Mouse (Mus musculus) hindbrain, embryonic 14.5 days (tissue): ENCODE measurements around the gene Rbm4. TPM values are rescaled to one million over a fixed set of nuclear protein-coding genes. Genes with fewer than 3 reads are reported as not detected.

Experiments
- ATAC-seq: fragments of 200-750 bp; cut with Nextera tagmentation; 2 replicates; pipeline ENCODE4 v1.8.0; 2017; ENCODE audit warnings: moderate number of reproducible peaks, mild to moderate bottlenecking, moderate TSS enrichment, moderate library complexity; ENCODE audit not compliant: low FRiP score
- DNase-seq: peaks from one replicate; pipeline ENCODE4 v3.0.0-alpha.2; 2015; ENCODE audit warnings: low spot score
- H3K27ac ChIP-seq: fragments of 300-500 bp; sonication (generic); 2 replicates; pipeline ENCODE4 v1.5.1; 2014; ENCODE audit warnings: mild to moderate bottlenecking, moderate library complexity
- H3K27me3 ChIP-seq: fragments of 300-500 bp; sonication (generic); 2 replicates; pipeline ENCODE4 v1.6.1; 2014; ENCODE audit warnings: mild to moderate bottlenecking, low read length, mixed read lengths; ENCODE audit not compliant: control insufficient read depth, insufficient read depth
- H3K36me3 ChIP-seq: fragments of 300-500 bp; sonication (generic); replicated peaks from 2 replicates; pipeline ENCODE4 v1.6.1; 2014; ENCODE audit not compliant: control insufficient read depth, insufficient read depth
- H3K4me1 ChIP-seq: fragments of 300-500 bp; sonication (generic); replicated peaks from 2 replicates; pipeline ENCODE4 v1.6.1; 2014; ENCODE audit warnings: antibody characterized with exemption, low read length, mixed read lengths; ENCODE audit not compliant: control insufficient read depth, insufficient read depth
- H3K4me2 ChIP-seq: fragments of 300-500 bp; sonication (generic); replicated peaks from 2 replicates; pipeline ENCODE4 v1.6.1; 2014; ENCODE audit warnings: mild to moderate bottlenecking, moderate library complexity
- H3K4me3 ChIP-seq: fragments of 300-500 bp; sonication (generic); replicated peaks from 2 replicates; pipeline ENCODE4 v1.5.1; 2014; ENCODE audit warnings: mild to moderate bottlenecking, low read length
- H3K9ac ChIP-seq: fragments of 300-500 bp; sonication (generic); 2 replicates; pipeline ENCODE4 v1.6.1; 2014
- H3K9me3 ChIP-seq: fragments of 300-500 bp; sonication (generic); 2 replicates; pipeline ENCODE4 v1.6.1; 2016; ENCODE audit warnings: low read length; ENCODE audit not compliant: control insufficient read depth
- WGBS: fragments of 180-500 bp; shearing (Covaris S2); extraction: QIAGEN DNeasy Blood & Tissue Kit; methylation state at CpG from one replicate; pipeline ENCODE4 v1.1.7; 2014; 5-methylcytosine and 5-hydroxymethylcytosine counted together
- polyA plus RNA-seq: library from polyadenylated mRNA; unstranded; fragments of >200 nt; fragmentation: Nextera tagmentation; extraction: Ambion mirVana; gene quantifications from 2 replicates; pipeline ENCODE4 v1.2.1, GENCODE M21; 2014

Rbm4 gene
- polyA plus RNA-seq, 1 experiment from 2014 or later, result 78.9 TPM

- H3K4me3 ChIP-seq, result peak overlapping the region; percentile 79
- DNase-seq (no peak), ATAC-seq (no peak)
- no peaks in the 10 kb centered on the region for H3K9me3 ChIP-seq
- WGBS, result under 1% methylated on average over 14 of the region's 14 CpGs
- peak overlapping the region; percentile 91; the same call in 1 of the 2 replicates for H3K27ac ChIP-seq
- peak overlapping the region; percentile 93 for H3K4me2 ChIP-seq
- peak overlapping the region; percentile 71 for H3K9ac ChIP-seq
- H3K27me3 ChIP-seq, result no peaks in the 10 kb centered on the region
- no peaks in the 10 kb centered on the region for H3K36me3 ChIP-seq
- H3K4me1 ChIP-seq, result peaks cover 28% of the 10 kb centered on the region
Observed at GRCm38 (mm10) chr19:4810309-4810708, 16.6 kb upstream of the Rbm4 start.

GRCm38 (mm10) chr19:4803283-4803682 is 9.6 kb upstream of the Rbm4 start:
- no peak for DNase-seq
- Histone ChIP-seq H3K4me3 (no peak overlapping the region), H3K4me2 (no peak overlapping the region), H3K9ac (no peak overlapping the region), H3K27me3 (no peaks in the 10 kb centered on the region), H3K36me3 (peaks cover 56% of the 10 kb centered on the region), H3K27ac (no peak overlapping the region), H3K4me1 (peaks cover 4% of the 10 kb centered on the region), H3K9me3 (no peaks in the 10 kb centered on the region)
- 75% methylated on average over 10 of the region's 10 CpGs for WGBS
- no peak for ATAC-seq

GRCm38 (mm10) chr19:4802691-4803091 is 9.0 kb upstream of the Rbm4 start:
- no peak overlapping the region for H3K27ac ChIP-seq
- WGBS, result 83% methylated on average over 7 of the region's 7 CpGs
- H3K9me3 ChIP-seq, result no peaks in the 10 kb centered on the region
- H3K4me3 ChIP-seq, result no peak overlapping the region
- H3K36me3 ChIP-seq, result peaks cover 62% of the 10 kb centered on the region
- DNase-seq, result no peak
- no peak overlapping the region for H3K9ac ChIP-seq
- no peak overlapping the region for H3K4me2 ChIP-seq
- no peak for ATAC-seq
- H3K4me1 ChIP-seq, result no peaks in the 10 kb centered on the region
- no peaks in the 10 kb centered on the region for H3K27me3 ChIP-seq

- Histone ChIP-seq H3K4me1 (peaks cover 5% of the 10 kb centered on the region; the same call in 1 of the 2 replicates), H3K9ac (no peak overlapping the region), H3K4me2 (no peak overlapping the region), H3K9me3 (no peaks in the 10 kb centered on the region), H3K36me3 (peaks cover 72% of the 10 kb centered on the region), H3K27me3 (no peaks in the 10 kb centered on the region), H3K27ac (no peak overlapping the region), H3K4me3 (no peak overlapping the region)
- no peak for ATAC-seq
- WGBS, result 93% methylated on average over 5 of the region's 5 CpGs
- no peak for DNase-seq
Observed at GRCm38 (mm10) chr19:4799083-4799482, 5.4 kb upstream of the Rbm4 start.

DNA sequence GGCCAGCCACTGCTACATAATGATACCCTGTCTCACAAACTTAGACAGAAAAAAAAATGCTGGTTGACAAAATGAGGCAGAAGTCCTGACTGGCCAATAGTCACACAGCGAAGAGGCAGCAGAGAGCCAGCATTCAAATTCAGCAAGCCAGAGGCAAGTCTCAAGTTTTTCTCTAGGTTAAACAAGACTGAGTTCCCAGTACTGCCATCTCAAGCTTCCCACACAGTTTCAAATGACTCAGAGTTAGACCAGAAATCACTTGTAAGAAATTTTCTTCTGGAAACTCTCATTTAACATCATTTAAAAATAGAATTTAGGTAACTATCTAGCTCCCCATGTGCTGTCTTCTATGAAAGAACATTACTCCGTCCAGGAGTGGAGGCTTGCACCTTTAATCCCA is 4.1 kb upstream of the Rbm4 start:
- no peak for ATAC-seq
- no peaks in the 10 kb centered on the region for H3K9me3 ChIP-seq
- no peak overlapping the region for H3K9ac ChIP-seq
- no peaks in the 10 kb centered on the region for H3K27me3 ChIP-seq
- no peak for DNase-seq
- H3K4me3 ChIP-seq, result no peak overlapping the region
- H3K4me2 ChIP-seq, result no peak overlapping the region
- no peak overlapping the region for H3K27ac ChIP-seq
- peaks cover 6% of the 10 kb centered on the region; the same call in 1 of the 2 replicates for H3K4me1 ChIP-seq
- WGBS, result 96% methylated on average over 2 of the region's 2 CpGs
- H3K36me3 ChIP-seq, result peaks cover 60% of the 10 kb centered on the region

DNA sequence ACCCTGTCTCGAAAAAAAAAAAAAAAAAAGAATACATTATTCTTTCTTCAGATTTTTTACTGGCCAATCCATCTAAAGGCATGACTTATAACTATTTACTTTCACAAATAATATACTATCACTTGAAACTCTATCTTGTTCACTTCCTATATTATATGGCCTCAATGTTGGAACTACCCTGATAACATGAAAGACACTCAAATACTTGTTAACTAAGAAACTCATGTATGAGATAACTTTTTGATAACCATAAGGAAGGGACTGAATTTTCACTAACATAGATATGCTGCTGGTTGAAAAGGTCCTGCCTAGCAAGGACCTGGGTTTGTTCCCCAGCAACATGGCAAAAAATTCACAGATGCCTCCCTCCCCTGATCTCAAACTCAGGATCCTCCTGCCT is 2.2 kb upstream of the Rbm4 start:
- Histone ChIP-seq H3K36me3 (peaks cover 53% of the 10 kb centered on the region), H3K4me1 (peaks cover 23% of the 10 kb centered on the region), H3K27me3 (no peaks in the 10 kb centered on the region), H3K4me2 (no peak overlapping the region), H3K27ac (no peak overlapping the region), H3K4me3 (no peak overlapping the region), H3K9me3 (no peaks in the 10 kb centered on the region), H3K9ac (no peak overlapping the region)
- WGBS, result 85% methylated on average over 1 of the region's 1 CpGs
- DNase-seq (no peak), ATAC-seq (no peak)

DNA sequence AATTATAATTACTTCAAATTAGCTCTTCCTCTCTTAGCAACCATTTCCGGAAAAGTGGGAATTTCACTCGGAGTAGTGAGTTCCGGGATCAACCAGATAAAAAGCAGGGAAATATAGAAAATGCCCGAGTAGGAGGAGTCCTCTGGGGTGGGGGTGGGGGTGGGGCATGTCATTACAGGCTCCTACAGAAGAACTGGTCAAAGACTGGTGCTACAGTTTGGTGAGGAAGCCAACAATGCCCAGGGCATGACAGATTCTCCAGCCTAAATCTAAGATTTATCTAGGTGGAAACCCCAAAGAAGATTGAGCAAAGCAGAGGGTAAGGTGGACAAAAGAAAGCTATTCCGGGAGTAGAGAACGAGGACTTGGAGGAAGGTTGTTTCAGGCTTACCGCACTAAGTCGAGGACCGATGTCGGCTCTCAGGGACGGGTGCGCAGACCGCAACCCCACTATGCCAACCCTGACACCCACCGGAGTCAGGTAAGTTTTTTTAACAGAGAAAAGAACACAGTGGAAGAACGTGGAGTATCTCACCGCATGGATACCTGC is 345 bp downstream of the Rbm4 start:
- peak; percentile 12; the same call in 1 of the 2 replicates for ATAC-seq
- peaks cover 44% of the 10 kb centered on the region for H3K4me1 ChIP-seq
- DNase-seq, result no peak
- 2% methylated on average over 16 of the region's 16 CpGs for WGBS
- peak overlapping the region; percentile 77 for H3K27ac ChIP-seq
- peak overlapping the region; percentile 69 for H3K9ac ChIP-seq
- H3K27me3 ChIP-seq, result no peaks in the 10 kb centered on the region
- H3K4me3 ChIP-seq, result peak overlapping the region; percentile 55
- H3K4me2 ChIP-seq, result peak overlapping the region; percentile 83
- H3K36me3 ChIP-seq, result peaks cover 53% of the 10 kb centered on the region
- H3K9me3 ChIP-seq, result no peaks in the 10 kb centered on the region

DNA sequence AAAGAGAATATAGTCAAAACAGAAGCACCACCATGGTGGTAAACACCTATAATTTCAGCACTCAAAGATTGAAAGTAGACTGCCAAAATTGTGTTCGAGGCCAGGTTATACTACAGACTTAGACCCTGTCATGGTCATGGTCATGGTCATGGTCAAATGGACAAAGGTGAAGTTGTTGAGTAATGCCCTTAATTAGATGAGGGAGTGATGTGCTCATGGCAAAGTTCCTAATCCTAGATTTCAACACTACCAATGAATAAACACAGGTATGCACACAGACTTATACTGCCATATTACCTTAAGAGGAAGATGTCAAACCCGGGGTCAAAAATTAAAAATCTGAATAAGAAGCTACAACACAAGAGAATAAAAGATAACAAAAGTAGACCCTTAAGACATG is 7.4 kb downstream of the Rbm4 start:
- H3K9ac ChIP-seq, result no peak overlapping the region
- H3K4me3 ChIP-seq, result no peak overlapping the region
- no peak for ATAC-seq
- no peaks in the 10 kb centered on the region for H3K27me3 ChIP-seq
- peaks cover 42% of the 10 kb centered on the region for H3K4me1 ChIP-seq
- H3K9me3 ChIP-seq, result no peaks in the 10 kb centered on the region
- no peak overlapping the region for H3K4me2 ChIP-seq
- peaks cover 98% of the 10 kb centered on the region for H3K36me3 ChIP-seq
- WGBS, result 94% methylated on average over 2 of the region's 2 CpGs
- no peak for DNase-seq
- H3K27ac ChIP-seq, result no peak overlapping the region

DNA sequence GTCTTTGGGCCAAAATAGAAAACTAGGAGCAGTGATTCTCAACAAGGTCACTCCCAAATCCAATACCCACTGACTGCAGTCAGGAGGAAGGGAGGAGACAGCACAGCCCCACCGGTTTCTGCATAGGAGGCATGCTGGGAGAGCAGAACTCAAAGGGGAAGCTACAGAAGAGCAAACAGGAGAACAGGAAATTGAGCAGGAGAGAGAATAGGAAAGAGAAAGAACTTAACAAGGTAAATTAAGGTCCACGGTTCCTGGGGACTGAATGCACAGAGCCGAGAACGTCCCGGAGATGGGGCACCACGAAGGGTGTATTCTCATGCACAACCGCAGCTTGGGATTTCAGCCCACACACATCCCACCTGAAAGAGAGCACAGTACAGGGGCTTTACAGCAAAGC is 8.5 kb downstream of the Rbm4 start:
- Histone ChIP-seq H3K4me3 (no peak overlapping the region), H3K4me1 (peaks cover 30% of the 10 kb centered on the region), H3K9me3 (no peaks in the 10 kb centered on the region), H3K27me3 (no peaks in the 10 kb centered on the region), H3K36me3 (peaks cover 95% of the 10 kb centered on the region), H3K4me2 (no peak overlapping the region), H3K9ac (no peak overlapping the region), H3K27ac (no peak overlapping the region)
- DNase-seq (no peak), ATAC-seq (no peak)
- WGBS, result 86% methylated on average over 7 of the region's 7 CpGs

- Histone ChIP-seq H3K4me3 (no peak overlapping the region), H3K4me1 (peaks cover 14% of the 10 kb centered on the region; the same call in 1 of the 2 replicates), H3K27me3 (no peaks in the 10 kb centered on the region), H3K36me3 (peaks cover 96% of the 10 kb centered on the region), H3K9me3 (no peaks in the 10 kb centered on the region), H3K4me2 (no peak overlapping the region), H3K27ac (no peak overlapping the region), H3K9ac (no peak overlapping the region)
- no peak for DNase-seq
- 95% methylated on average over 2 of the region's 2 CpGs for WGBS
- no peak for ATAC-seq
Observed at GRCm38 (mm10) chr19:4782891-4783290, 10.8 kb downstream of the Rbm4 start.
